Mouse (Mus musculus) layer of hippocampus, postnatal 14 days (tissue): Measurements from ENCODE around the gene Mrgprx1. TPM values are rescaled to one million over a fixed set of nuclear protein-coding genes. Genes with fewer than 3 reads are reported as not detected.

ENCODE experiments used
- DNase-seq, 2 experiments: peaks; one replicate each; pipeline ENCODE4 v3.0.0; 2021 to 2022; ENCODE audit warnings: low spot score in 2 of 2, mixed read lengths in 1 of 2
- long read RNA-seq, 2 experiments: library from polyadenylated mRNA; stranded (forward); transcript quantifications; one replicate each; pipeline ENCODE4 v2.0.0; 2021
- total RNA-seq, 2 experiments: library from RNA; stranded (reverse); gene quantifications; 2 replicates each; pipeline ENCODE4 v1.2.3; 2021

The Mrgprx1 gene
- total RNA-seq = not detected
- long read RNA-seq, experiment 1 = 0 reads
- long read RNA-seq, experiment 2 = 0 reads

- DNase-seq = no peak
These were observed at the start of gene Mrgprx1 for GRCm38 (mm10) chr7:48027497-48027896. TSS of gene Mrgprx1 (minus strand) at chr7:48027597.

DNA sequence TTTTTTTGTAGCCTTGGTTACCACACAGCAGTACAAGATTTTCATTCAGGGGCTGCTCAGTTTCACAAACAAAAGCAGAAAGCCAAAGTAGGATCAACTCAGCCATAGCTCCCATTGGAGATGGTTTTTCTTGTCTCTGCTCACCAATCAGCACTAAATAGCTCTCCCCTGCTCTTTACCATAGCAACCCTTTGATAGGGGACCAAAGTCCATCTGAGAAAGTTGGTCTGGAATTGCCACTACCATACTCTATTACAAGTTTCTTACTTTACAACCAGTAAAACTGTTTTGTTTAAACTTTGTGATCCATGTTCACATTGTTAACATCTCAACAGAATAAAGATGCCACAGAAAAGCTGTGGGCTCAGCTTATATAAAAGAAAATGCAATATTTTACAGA lies 48.1 kb upstream of the Mrgprx1 start:
- DNase-seq = no peak

DNA sequence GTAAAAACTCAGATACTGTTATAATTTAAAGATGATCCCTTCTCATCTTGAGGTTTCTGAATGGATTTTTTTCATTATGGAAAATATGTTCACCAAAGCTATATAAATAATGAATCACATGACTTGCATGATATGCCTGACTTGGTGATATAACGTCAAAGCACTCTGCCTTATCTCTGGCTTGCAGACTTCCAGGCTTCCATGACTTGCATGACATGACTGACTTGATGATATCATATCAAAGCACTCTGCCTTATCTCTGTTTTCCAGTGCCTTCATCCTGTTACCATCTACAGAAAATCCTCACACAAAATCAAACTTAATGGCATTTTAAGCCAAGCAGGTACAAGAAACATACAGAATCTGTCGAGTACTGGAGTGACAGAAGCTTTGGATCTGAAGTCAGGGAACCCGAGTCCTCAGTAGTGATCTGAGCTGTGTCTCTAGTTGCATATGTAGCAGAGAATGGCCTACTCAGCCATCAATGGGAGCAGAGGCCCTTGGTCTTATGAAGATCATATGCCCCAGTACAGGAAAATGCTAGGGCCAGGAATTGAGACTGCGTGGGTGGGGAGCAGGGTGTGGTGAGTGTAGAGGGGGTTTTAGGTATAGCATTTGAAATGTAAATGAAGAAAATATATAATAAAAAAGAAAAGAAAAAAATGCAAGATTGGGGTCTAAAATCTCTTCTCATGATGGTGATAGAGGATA lies 19.2 kb upstream of the Mrgprx1 start:
- no peak for DNase-seq

DNA sequence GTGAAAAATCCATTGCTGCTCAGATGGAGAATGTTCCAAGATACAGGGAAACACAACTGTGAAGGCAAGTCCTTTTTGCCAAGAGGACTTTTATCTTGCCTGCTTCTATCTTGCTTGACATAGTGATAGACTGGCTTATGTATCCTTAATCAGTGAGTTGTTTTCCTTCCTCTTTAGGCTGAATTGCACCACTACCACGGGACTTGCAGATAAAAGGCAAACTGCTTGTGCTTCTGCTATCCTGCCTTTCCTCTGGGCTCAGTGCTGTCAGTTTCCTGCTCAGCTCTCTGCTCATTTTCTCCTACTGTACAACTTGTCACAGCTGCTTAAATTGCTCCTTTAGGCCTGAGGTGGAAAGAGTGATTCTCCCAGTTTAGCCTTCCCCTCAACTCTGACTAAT lies 16.6 kb upstream of the Mrgprx1 start:
- no peak for DNase-seq

DNA sequence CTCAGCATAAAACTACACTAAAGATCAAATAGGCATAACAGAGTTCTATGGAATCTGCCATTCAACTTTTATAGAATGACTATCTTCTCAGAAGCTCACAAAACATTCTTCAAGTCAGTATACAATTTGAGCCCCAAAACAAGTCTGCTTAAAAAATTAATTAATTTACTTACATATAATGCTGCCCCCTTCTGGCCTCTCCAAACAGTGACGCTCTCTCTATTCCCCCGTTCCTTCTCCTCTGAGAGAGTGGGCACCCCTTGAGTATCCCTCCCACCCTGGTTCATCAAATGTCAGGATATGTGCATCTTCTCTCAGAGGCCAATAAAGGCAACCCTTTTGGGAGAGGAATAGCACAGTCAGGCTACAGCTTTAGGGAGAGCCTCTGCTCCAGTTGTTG lies 9.5 kb downstream of the Mrgprx1 start:
- no peak for DNase-seq

DNA sequence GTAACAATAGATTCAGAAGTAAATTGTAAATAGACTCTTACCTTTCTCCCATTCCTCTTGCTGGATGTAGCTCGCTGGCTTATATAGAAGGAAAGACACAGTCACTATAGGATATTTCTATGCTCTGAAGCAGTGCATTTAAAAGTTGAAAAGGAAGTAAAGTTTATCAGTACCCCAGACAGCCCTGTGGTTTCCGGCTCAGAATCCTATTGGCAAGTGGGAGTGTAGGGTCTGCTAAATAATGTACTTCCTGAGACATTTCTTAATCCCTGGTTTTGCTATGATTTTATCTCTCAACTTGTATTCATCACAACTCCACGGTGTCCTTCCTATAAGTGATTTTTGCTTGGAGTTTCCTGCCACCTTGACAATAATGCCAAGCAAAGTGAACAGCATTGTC lies 31.7 kb downstream of the Mrgprx1 start:
- no peak for DNase-seq

DNA sequence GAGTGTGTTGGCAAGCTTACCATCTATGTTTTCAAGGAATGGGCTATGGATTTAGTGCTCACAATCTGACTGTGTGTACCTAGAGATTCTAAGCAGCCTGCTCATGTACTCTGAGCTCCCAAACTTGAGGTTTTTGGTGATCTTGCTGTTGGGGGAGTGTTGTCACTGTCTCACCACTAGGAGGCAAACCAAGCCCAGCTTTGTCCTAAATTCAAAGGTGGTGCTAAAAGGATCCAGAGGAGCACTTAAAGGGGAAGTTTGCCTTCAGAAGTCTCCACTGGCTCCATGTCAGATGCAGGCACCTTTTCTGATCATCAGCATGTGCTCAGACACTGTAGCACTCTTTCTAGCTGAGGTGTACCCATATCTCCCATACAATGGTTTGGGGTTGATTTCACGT lies 40.6 kb downstream of the Mrgprx1 start:
- no peak for DNase-seq

DNA sequence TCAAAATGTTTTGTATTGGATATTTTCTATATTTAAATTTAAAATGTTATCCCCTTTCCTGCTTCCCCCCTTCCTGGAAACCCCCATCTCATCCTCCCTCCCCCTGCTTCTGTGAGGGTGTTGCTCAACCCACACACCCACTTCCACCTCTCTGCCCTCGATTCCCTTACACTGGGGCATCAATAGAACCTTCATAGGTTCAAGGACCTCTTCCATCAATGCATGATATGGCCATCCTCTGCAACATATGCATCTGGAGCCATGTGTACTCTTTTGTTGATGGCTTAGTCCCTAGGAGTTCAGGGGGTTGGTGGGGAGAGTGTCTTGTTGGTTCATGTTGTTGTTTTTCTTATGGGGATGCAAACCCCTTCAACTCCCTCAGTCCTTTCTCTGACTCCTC lies 45.4 kb downstream of the Mrgprx1 start, which contains the start of gene Mrgpra4:
Gene Mrgpra4 (minus strand): TSS at position 101 of the 400 bp plus-strand sequence.
- no peak for DNase-seq

Other genes with a start within 250 kb of the Mrgprx1 start
- not detected for gene Mrgpra4, start 45.5 kb downstream of the Mrgprx1 start, total RNA-seq
- not detected for gene Mrgprb5, start 141.4 kb upstream of the Mrgprx1 start, total RNA-seq
- not detected for gene Mrgprb4, start 171.7 kb upstream of the Mrgprx1 start, total RNA-seq